Mouse (Mus musculus) bone marrow macrophage, adult 2 months (primary cell): ENCODE data around the gene Med27.

ENCODE experiments used
- CTCF ChIP-seq: IDR thresholded peaks from 2 replicates; pipeline ENCODE4 v1.5.1; 2012; ENCODE audit warnings: low read depth, mild to moderate bottlenecking, low read length, moderate library complexity
- POLR2A ChIP-seq: IDR thresholded peaks from 2 replicates; pipeline ENCODE4 v1.6.1; 2012; ENCODE audit warnings: mild to moderate bottlenecking, low read depth, low read length, borderline replicate concordance

DNA sequence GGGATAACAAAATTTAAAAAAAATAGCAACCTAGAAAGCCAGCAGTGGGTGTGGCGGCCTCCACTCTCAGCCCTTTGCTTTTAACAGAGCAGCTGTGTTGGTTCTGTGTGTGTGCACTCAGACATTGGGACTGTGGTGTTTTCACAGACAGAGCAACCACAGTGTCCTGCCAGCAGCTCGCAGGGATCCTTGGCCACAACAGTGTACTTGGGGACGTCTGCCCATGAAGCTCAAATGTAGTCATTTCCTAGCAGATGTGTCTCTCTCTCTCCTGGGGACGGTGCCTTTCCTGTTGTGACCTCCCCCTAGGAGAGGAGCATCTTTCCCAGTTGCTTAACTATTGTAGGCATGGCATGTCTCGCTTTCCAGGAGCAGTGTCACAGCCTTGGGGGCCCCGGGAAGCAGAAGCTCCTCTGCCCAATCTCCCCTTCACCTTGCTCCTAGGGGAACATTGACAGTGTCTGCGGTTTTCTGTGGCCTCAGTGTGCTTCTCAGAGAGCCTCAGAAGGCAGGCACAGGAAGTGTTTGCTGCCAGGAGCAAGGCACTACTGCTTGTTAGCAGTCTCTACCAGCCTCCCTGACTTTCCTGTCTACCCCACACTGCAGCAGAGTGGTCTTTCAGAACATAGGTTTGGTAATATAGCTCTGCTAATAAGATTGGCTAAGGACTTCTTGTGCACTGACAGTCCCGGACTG lies 18.5 kb downstream of the Med27 start:
- TF ChIP-seq CTCF (no peak), POLR2A (no peak)
